Mouse (Mus musculus) urinary bladder, adult 2 months (tissue): ENCODE data around the gene Churc1. TPM values are rescaled to one million over a fixed set of nuclear protein-coding genes. Genes with fewer than 3 reads are reported as not detected.
A peak's percentile ranks its signal among the peaks of the same experiment; 100 is the strongest.

Source experiments
- DNase-seq: peaks from one replicate; pipeline ENCODE4 v3.0.0; 2022; ENCODE audit warnings: low spot score
- polyA plus RNA-seq: library from polyadenylated mRNA; depleted of rRNA; stranded (reverse); fragments of >200 nt; gene quantifications from 2 replicates; pipeline ENCODE4 v1.2.3, GENCODE M21; 2012; rRNA removed

Gene Churc1
- polyA plus RNA-seq: 130 and 145 TPM in 2 replicates

- DNase-seq: peak; percentile 81
Observed at GRCm38 (mm10) chr12:76765354-76765851, at the start of gene Churc1, which contains the start of gene Fntb. Gene Churc1 (plus strand): TSS chr12:76765538. Gene Fntb (plus strand): TSS chr12:76765589.

- no peak for DNase-seq
Observed at GRCm38 (mm10) chr12:76718384-76718783, 47.0 kb upstream of the Churc1 start.

GRCm38 (mm10) chr12:76720572-76720971 lies 44.8 kb upstream of the Churc1 start:
- DNase-seq: no peak

- no peak for DNase-seq
Observed at GRCm38 (mm10) chr12:76722026-76722425, 43.3 kb upstream of the Churc1 start.

GRCm38 (mm10) chr12:76727955-76728354 lies 37.4 kb upstream of the Churc1 start:
- DNase-seq: no peak

GRCm38 (mm10) chr12:76750866-76751459 lies 14.4 kb upstream of the Churc1 start:
- DNase-seq: no peak

GRCm38 (mm10) chr12:76752652-76753318 lies 12.6 kb upstream of the Churc1 start:
- no peak for DNase-seq

GRCm38 (mm10) chr12:76765901-76766630 lies 728 bp downstream of the Churc1 start:
- peak; percentile 24 for DNase-seq

GRCm38 (mm10) chr12:76770841-76771500 lies 5.6 kb downstream of the Churc1 start:
- DNase-seq: no peak

- no peak for DNase-seq
Observed at GRCm38 (mm10) chr12:76771540-76771939, 6.2 kb downstream of the Churc1 start.

GRCm38 (mm10) chr12:76774652-76775051 lies 9.3 kb downstream of the Churc1 start:
- no peak for DNase-seq

- no peak for DNase-seq
Observed at GRCm38 (mm10) chr12:76775132-76775531, 9.8 kb downstream of the Churc1 start.

- DNase-seq: no peak
Observed at GRCm38 (mm10) chr12:76776898-76777297, 11.6 kb downstream of the Churc1 start.

- no peak for DNase-seq
Observed at GRCm38 (mm10) chr12:76777845-76778244, 12.5 kb downstream of the Churc1 start.

- DNase-seq: no peak
Observed at GRCm38 (mm10) chr12:76778305-76779083, 13.2 kb downstream of the Churc1 start.

- no peak for DNase-seq
Observed at GRCm38 (mm10) chr12:76779951-76780350, 14.6 kb downstream of the Churc1 start.

GRCm38 (mm10) chr12:76780639-76781468 lies 15.5 kb downstream of the Churc1 start:
- DNase-seq: no peak

GRCm38 (mm10) chr12:76784056-76784619 lies 18.8 kb downstream of the Churc1 start:
- no peak for DNase-seq

GRCm38 (mm10) chr12:76790446-76791084 lies 25.2 kb downstream of the Churc1 start:
- DNase-seq: no peak
